Mouse (Mus musculus) lung, postnatal 0 days (tissue): ENCODE data around the gene Gm38431.

ENCODE experiments used
- CTCF ChIP-seq: IDR thresholded peaks from 2 replicates; pipeline ENCODE4 v1.5.1; 2016; ENCODE audit warnings: antibody characterized with exemption, mild to moderate bottlenecking
- EP300 ChIP-seq: IDR thresholded peaks from 2 replicates; pipeline ENCODE4 v1.6.1; 2016; ENCODE audit warnings: antibody characterized with exemption, mild to moderate bottlenecking, control low read depth

DNA sequence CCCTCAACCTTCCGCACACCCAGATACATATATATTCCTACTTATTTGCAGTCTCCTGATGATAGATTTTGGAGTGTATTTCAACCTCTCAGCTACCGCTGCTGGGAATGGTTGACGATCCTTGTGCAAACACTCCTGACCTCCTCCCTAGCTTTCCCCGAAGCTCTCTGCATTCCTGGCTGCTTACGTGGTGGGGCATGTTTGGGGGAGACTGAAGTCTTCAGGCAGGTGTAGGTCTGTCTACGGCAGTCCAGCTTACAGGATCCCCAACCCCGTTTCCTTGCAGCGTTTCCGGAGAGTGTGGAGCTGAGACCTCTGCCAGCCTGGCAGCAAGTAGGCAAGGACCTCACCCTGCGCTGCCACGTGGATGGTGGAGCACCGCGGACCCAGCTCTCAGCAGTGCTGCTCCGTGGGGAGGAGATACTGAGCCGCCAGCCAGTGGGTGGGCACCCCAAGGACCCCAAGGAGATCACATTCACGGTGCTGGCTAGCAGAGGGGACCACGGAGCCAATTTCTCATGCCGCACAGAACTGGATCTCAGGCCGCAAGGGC, 66.5 kb downstream of the Gm38431 start:
- TF ChIP-seq CTCF (no peak), EP300 (peak; percentile 99)
